Mouse (Mus musculus): ENCODE results near the gene Fam160a1. TPM values are rescaled to one million over a fixed set of nuclear protein-coding genes. Genes with fewer than 3 reads are reported as not detected.

Fam160a1 gene
- polyA plus RNA-seq, 1 experiment: 1.3 TPM

- TF ChIP-seq POLR2A (IDR thresholded peaks at IDR 0.05; ENCODE audit: borderline replicate concordance, insufficient read depth, low read length): no peak
- no peak for TF ChIP-seq CTCF (IDR thresholded peaks at IDR 0.05; ENCODE audit: borderline replicate concordance, insufficient read depth, low read depth, low read length)
- DNase-seq: no peak
- no peak overlapping the region for H3K27ac ChIP-seq (ENCODE audit: insufficient read depth, low read length)
- H3K27me3 ChIP-seq (ENCODE audit: control insufficient read depth, insufficient read depth, low read length): no peaks in the 10 kb centered on the region; the same call in 1 of the 2 replicates
- H3K4me3 ChIP-seq (replicated peaks; ENCODE audit: insufficient read depth, low read depth, low read length): no peak overlapping the region
- no peaks in the 10 kb centered on the region for H3K4me1 ChIP-seq (ENCODE audit: control insufficient read depth, insufficient read depth, low read length)
- WGBS: 46% methylated on average over 4 of the region's 4 CpGs
These were observed 71.0 kb downstream of the Fam160a1 start for GRCm38 (mm10) chr3:85746116-85746515.

GRCm38 (mm10) chr3:85741767-85742166, 75.3 kb downstream of the Fam160a1 start:
- no peak for TF ChIP-seq POLR2A (IDR thresholded peaks at IDR 0.05; ENCODE audit: borderline replicate concordance, insufficient read depth, low read length)
- no peak for TF ChIP-seq CTCF (IDR thresholded peaks at IDR 0.05; ENCODE audit: borderline replicate concordance, insufficient read depth, low read depth, low read length)
- 83% methylated on average over 3 of the region's 3 CpGs for WGBS
- Histone ChIP-seq H3K27ac (ENCODE audit: insufficient read depth, low read length) (no peak overlapping the region), H3K4me1 (ENCODE audit: control insufficient read depth, insufficient read depth, low read length) (no peaks in the 10 kb centered on the region), H3K4me3 (replicated peaks; ENCODE audit: insufficient read depth, low read depth, low read length) (no peak overlapping the region), H3K27me3 (ENCODE audit: control insufficient read depth, insufficient read depth, low read length) (no peaks in the 10 kb centered on the region; the same call in 1 of the 2 replicates)
- no peak for DNase-seq

- H3K4me1 ChIP-seq (ENCODE audit: control insufficient read depth, insufficient read depth, low read length): no peaks in the 10 kb centered on the region
- no peak overlapping the region for H3K4me3 ChIP-seq (replicated peaks; ENCODE audit: insufficient read depth, low read depth, low read length)
- WGBS: 63% methylated on average over 3 of the region's 3 CpGs
- no peaks in the 10 kb centered on the region; the same call in 1 of the 2 replicates for H3K27me3 ChIP-seq (ENCODE audit: control insufficient read depth, insufficient read depth, low read length)
- H3K27ac ChIP-seq (ENCODE audit: insufficient read depth, low read length): no peak overlapping the region
- no peak for DNase-seq
- TF ChIP-seq CTCF (IDR thresholded peaks at IDR 0.05; ENCODE audit: borderline replicate concordance, insufficient read depth, low read depth, low read length) (no peak), POLR2A (IDR thresholded peaks at IDR 0.05; ENCODE audit: borderline replicate concordance, insufficient read depth, low read length) (no peak)
These were observed 78.5 kb downstream of the Fam160a1 start for GRCm38 (mm10) chr3:85738591-85738990.

- Histone ChIP-seq H3K27me3 (ENCODE audit: control insufficient read depth, insufficient read depth, low read length) (no peaks in the 10 kb centered on the region), H3K4me3 (replicated peaks; ENCODE audit: insufficient read depth, low read depth, low read length) (no peak overlapping the region), H3K27ac (ENCODE audit: insufficient read depth, low read length) (no peak overlapping the region), H3K4me1 (ENCODE audit: control insufficient read depth, insufficient read depth, low read length) (no peaks in the 10 kb centered on the region)
- WGBS: 83% methylated on average over 5 of the region's 5 CpGs
- TF ChIP-seq CTCF (IDR thresholded peaks at IDR 0.05; ENCODE audit: borderline replicate concordance, insufficient read depth, low read depth, low read length) (no peak), POLR2A (IDR thresholded peaks at IDR 0.05; ENCODE audit: borderline replicate concordance, insufficient read depth, low read length) (no peak)
- DNase-seq: no peak
These were observed 83.0 kb downstream of the Fam160a1 start for GRCm38 (mm10) chr3:85733939-85734729.

GRCm38 (mm10) chr3:85727171-85727570, 89.9 kb downstream of the Fam160a1 start:
- DNase-seq: no peak
- Histone ChIP-seq H3K27me3 (ENCODE audit: control insufficient read depth, insufficient read depth, low read length) (no peaks in the 10 kb centered on the region), H3K4me1 (ENCODE audit: control insufficient read depth, insufficient read depth, low read length) (no peaks in the 10 kb centered on the region), H3K27ac (ENCODE audit: insufficient read depth, low read length) (no peak overlapping the region), H3K4me3 (replicated peaks; ENCODE audit: insufficient read depth, low read depth, low read length) (no peak overlapping the region)
- no peak for TF ChIP-seq CTCF (IDR thresholded peaks at IDR 0.05; ENCODE audit: borderline replicate concordance, insufficient read depth, low read depth, low read length)
- TF ChIP-seq POLR2A (IDR thresholded peaks at IDR 0.05; ENCODE audit: borderline replicate concordance, insufficient read depth, low read length): no peak
- 55% methylated on average over 2 of the region's 2 CpGs for WGBS

- TF ChIP-seq CTCF (IDR thresholded peaks at IDR 0.05; ENCODE audit: borderline replicate concordance, insufficient read depth, low read depth, low read length) (no peak), POLR2A (IDR thresholded peaks at IDR 0.05; ENCODE audit: borderline replicate concordance, insufficient read depth, low read length) (no peak)
- 90% methylated on average over 3 of the region's 3 CpGs for WGBS
- no peaks in the 10 kb centered on the region for H3K4me1 ChIP-seq (ENCODE audit: control insufficient read depth, insufficient read depth, low read length)
These were observed 91.1 kb downstream of the Fam160a1 start for GRCm38 (mm10) chr3:85725971-85726370.

GRCm38 (mm10) chr3:85725110-85725509, 92.0 kb downstream of the Fam160a1 start:
- H3K4me1 ChIP-seq (ENCODE audit: control insufficient read depth, insufficient read depth, low read length): no peaks in the 10 kb centered on the region
- H3K27ac ChIP-seq (ENCODE audit: insufficient read depth, low read length): no peak overlapping the region
- no peak for DNase-seq
- 67% methylated on average over 2 of the region's 2 CpGs for WGBS
- H3K4me3 ChIP-seq (replicated peaks; ENCODE audit: insufficient read depth, low read depth, low read length): no peak overlapping the region
- H3K27me3 ChIP-seq (ENCODE audit: control insufficient read depth, insufficient read depth, low read length): no peaks in the 10 kb centered on the region
- no peak for TF ChIP-seq POLR2A (IDR thresholded peaks at IDR 0.05; ENCODE audit: borderline replicate concordance, insufficient read depth, low read length)
- TF ChIP-seq CTCF (IDR thresholded peaks at IDR 0.05; ENCODE audit: borderline replicate concordance, insufficient read depth, low read depth, low read length): no peak

More at GRCm38 (mm10) chr3:85725971-85726370, 91.1 kb downstream of the Fam160a1 start:
- H3K4me3 ChIP-seq (replicated peaks; ENCODE audit: insufficient read depth, low read depth, low read length): no peak overlapping the region
- H3K27me3 ChIP-seq (ENCODE audit: control insufficient read depth, insufficient read depth, low read length): no peaks in the 10 kb centered on the region
- no peak for DNase-seq
- no peak overlapping the region for H3K27ac ChIP-seq (ENCODE audit: insufficient read depth, low read length)

GRCm38 (mm10) chr3:85722581-85722980, 94.5 kb downstream of the Fam160a1 start:
- no peak overlapping the region for H3K4me3 ChIP-seq (replicated peaks; ENCODE audit: insufficient read depth, low read depth, low read length)
- H3K27ac ChIP-seq (ENCODE audit: insufficient read depth, low read length): no peak overlapping the region
- 83% methylated on average over 6 of the region's 6 CpGs for WGBS
- H3K4me1 ChIP-seq (ENCODE audit: control insufficient read depth, insufficient read depth, low read length): no peaks in the 10 kb centered on the region
- no peak for TF ChIP-seq CTCF (IDR thresholded peaks at IDR 0.05; ENCODE audit: borderline replicate concordance, insufficient read depth, low read depth, low read length)
- TF ChIP-seq POLR2A (IDR thresholded peaks at IDR 0.05; ENCODE audit: borderline replicate concordance, insufficient read depth, low read length): no peak
- no peak for DNase-seq
- H3K27me3 ChIP-seq (ENCODE audit: control insufficient read depth, insufficient read depth, low read length): no peaks in the 10 kb centered on the region

Data from cerebellum, adult 2 months (tissue).